Mouse (Mus musculus) brain, embryonic 18.5 days (tissue): Measurements from ENCODE around the gene Gm14698.
"Not testable (repeated sequence)": the region's sequence is repeated elsewhere in the genome, so short reads cannot be mapped to it uniquely, and the experiment has no call there.

Experiments used
- DNase-seq: peaks from one replicate; pipeline ENCODE4 v3.0.0-alpha.2; 2012; ENCODE audit warnings: low read depth, low spot score

Gene Gm14698

GRCm38 (mm10) chrX:68821059-68821458 is at the start of gene Gm14698:
Gene Gm14698 (plus strand): TSS chrX:68821093.
- DNase-seq: not testable (repeated sequence)

DNA sequence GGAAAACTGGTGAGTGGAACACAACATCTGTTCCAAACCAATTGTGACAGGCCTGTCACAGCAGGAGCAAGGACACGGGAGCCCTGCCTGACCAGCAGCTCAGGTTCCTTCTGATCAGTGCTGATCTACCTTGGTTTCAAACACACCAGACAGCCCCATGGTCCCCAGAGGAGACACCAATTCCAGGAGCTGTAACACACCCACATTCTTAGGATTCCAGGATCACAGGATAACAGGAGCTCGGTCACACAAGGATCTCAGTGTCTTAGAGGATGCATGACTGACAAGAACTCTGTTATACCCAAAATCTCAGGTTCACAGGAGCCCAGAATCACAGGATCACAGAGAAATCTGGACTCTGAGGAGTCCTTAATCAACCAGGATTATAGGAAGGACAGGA is 444 bp upstream of the Gm14698 start:
- DNase-seq: not testable (repeated sequence)

DNA sequence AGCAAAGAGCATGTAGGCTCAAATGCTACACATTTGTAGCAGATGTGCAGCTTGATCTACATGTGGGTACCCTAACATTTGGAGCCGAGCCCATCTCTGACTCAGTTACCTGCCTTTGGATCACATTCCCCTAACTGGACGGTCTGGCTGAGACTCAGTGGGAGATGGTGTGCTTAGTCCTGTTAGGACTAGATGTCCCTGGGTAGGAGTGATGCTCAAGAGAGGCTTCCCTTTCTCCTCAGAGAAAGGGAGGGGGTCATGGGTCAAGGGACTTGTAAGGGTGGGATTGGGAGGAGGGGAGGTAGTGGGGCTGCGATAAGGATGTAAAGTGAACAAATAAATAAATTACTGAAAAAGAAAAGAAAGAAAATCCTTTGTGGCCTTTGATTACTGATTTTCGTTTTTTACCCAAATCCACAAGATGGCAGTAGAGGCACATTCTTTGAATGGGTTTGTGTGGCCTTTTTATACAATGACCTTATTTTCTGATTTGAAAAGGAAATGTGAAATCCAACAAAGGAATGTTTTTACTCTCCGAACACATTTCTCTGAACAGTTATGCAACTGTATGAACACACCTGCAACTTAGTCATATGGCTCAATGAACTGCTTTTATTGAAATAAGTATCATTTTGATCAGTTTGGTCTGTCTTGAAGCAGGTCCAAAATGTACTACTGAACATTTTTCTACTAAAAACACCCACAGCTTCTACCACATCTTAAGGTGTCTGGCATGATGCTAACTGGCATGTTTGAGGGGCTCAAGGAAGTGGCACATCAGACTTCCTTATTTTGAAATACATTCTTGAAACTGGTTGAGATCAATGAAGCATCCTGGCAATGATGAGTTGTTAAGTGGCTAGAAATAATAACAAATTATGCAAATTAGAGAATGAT is 18.9 kb downstream of the Gm14698 start:
- DNase-seq: peak; percentile 10

GRCm38 (mm10) chrX:68865145-68865544 is 44.3 kb downstream of the Gm14698 start:
- DNase-seq: no peak
